Mouse (Mus musculus) bone marrow, adult 2 months (tissue): ENCODE results near the gene Rgs7.

Experiments
- CTCF ChIP-seq: fragments of 200-500 bp; IDR thresholded peaks from 2 replicates; pipeline ENCODE4 v1.5.1; 2011; ENCODE audit warnings: low read length, control low read depth; ENCODE audit not compliant: control insufficient read depth, insufficient read depth
- POLR2A ChIP-seq: fragments of 200-500 bp; IDR thresholded peaks from 2 replicates; pipeline ENCODE4 v1.6.1; 2011; ENCODE audit warnings: low read depth, mild to moderate bottlenecking, control low read depth, low read length, borderline replicate concordance; ENCODE audit not compliant: control insufficient read depth

- no peak for TF ChIP-seq CTCF
- no peak for TF ChIP-seq POLR2A
Observed at GRCm38 (mm10) chr1:175202902-175203301, 289.4 kb downstream of the Rgs7 start.
